Mouse (Mus musculus): ENCODE data around the gene Wdr62. TPM values are rescaled to one million over a fixed set of nuclear protein-coding genes. Genes with fewer than 3 reads are reported as not detected.

The Wdr62 gene
- polyA plus RNA-seq, 1 experiment from 2014 or later = 3.1 TPM

- ATAC-seq (no peak), DNase-seq (no peak)
- Histone ChIP-seq H3K9me3 (ENCODE audit: low read length) (no peaks in the 10 kb centered on the region), H3K36me3 (replicated peaks; ENCODE audit: insufficient read depth, low read length) (no peaks in the 10 kb centered on the region), H3K9ac (replicated peaks) (no peak overlapping the region), H3K4me2 (ENCODE audit: low read depth, low read length) (no peak overlapping the region), H3K4me1 (ENCODE audit: insufficient read depth) (no peaks in the 10 kb centered on the region), H3K4me3 (ENCODE audit: low read depth, low read length) (no peak overlapping the region), H3K27ac (ENCODE audit: low read depth) (no peak overlapping the region), H3K27me3 (ENCODE audit: insufficient read depth, low read length) (peaks cover 4% of the 10 kb centered on the region)
- WGBS (ENCODE audit: insufficient replicate concordance) = 41% methylated on average over 8 of the region's 8 CpGs
- no peak for TF ChIP-seq CTCF (IDR thresholded peaks at IDR 0.05; ENCODE audit: low read depth)
- TF ChIP-seq EP300 (IDR thresholded peaks at IDR 0.05; ENCODE audit: low read depth) = no peak
Observed at GRCm38 (mm10) chr7:30286701-30287410, 6.6 kb upstream of the Wdr62 start.

DNA sequence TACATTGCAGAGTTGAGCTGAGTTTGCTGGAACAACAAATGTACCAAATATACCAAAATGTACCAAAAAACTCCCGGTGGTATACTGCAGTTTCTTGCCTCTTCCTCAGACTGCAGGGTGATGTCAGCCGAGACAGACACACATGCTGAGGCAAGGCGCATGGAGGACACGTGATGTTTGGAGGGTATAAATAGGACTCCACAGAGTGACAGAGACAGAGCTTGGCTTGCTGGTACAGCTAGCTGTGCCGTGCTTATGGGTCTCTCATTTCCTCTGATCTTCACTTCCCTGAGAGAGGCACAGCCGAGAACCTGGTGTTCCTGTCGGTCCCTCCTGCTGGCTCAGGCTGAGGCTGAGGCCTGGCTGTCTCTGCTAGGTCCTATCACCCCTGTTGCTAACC, 2.5 kb upstream of the Wdr62 start:
- Histone ChIP-seq H3K4me2 (ENCODE audit: low read depth, low read length) (no peak overlapping the region), H3K36me3 (replicated peaks; ENCODE audit: insufficient read depth, low read length) (no peaks in the 10 kb centered on the region), H3K27ac (ENCODE audit: low read depth) (no peak overlapping the region), H3K4me3 (ENCODE audit: low read depth, low read length) (no peak overlapping the region), H3K9me3 (ENCODE audit: low read length) (no peaks in the 10 kb centered on the region), H3K4me1 (ENCODE audit: insufficient read depth) (peaks cover 15% of the 10 kb centered on the region), H3K27me3 (ENCODE audit: insufficient read depth, low read length) (no peaks in the 10 kb centered on the region), H3K9ac (replicated peaks) (no peak overlapping the region)
- 75% methylated on average over 7 of the region's 7 CpGs for WGBS (ENCODE audit: insufficient replicate concordance)
- ATAC-seq (no peak), DNase-seq (no peak)
- TF ChIP-seq EP300 (IDR thresholded peaks at IDR 0.05; ENCODE audit: low read depth) (no peak), CTCF (IDR thresholded peaks at IDR 0.05; ENCODE audit: low read depth) (no peak)

DNA sequence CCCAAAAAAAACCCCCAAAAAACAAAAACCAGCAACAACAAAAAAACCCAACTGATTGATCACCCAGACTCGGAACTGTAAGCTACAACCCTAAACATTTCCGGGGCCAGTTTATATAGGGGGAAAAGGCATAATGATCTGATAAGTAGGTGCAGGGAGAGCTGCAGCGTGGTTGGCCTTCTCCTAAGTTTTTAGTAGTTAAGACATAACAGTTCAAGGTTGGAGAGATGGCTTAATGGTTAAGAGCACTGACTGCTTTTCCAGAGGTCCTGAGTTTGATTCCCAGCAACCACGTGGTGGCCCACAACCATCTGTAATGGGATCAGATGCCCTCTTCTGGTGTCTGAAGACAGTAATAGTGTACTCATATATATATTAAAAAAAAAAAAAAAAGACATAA, 1.3 kb upstream of the Wdr62 start:
- TF ChIP-seq EP300 (IDR thresholded peaks at IDR 0.05; ENCODE audit: low read depth) (no peak), CTCF (IDR thresholded peaks at IDR 0.05; ENCODE audit: low read depth) (no peak)
- 72% methylated on average over 4 of the region's 4 CpGs for WGBS (ENCODE audit: insufficient replicate concordance)
- no peak overlapping the region for H3K27ac ChIP-seq (ENCODE audit: low read depth)
- no peak for DNase-seq
- H3K27me3 ChIP-seq (ENCODE audit: insufficient read depth, low read length) = no peaks in the 10 kb centered on the region
- no peak overlapping the region; the same call in 1 of the 2 replicates for H3K9ac ChIP-seq (replicated peaks)
- H3K9me3 ChIP-seq (ENCODE audit: low read length) = no peaks in the 10 kb centered on the region
- no peak for ATAC-seq
- peaks cover 15% of the 10 kb centered on the region for H3K4me1 ChIP-seq (ENCODE audit: insufficient read depth)
- H3K4me2 ChIP-seq (ENCODE audit: low read depth, low read length) = no peak overlapping the region
- no peaks in the 10 kb centered on the region for H3K36me3 ChIP-seq (replicated peaks; ENCODE audit: insufficient read depth, low read length)
- no peak overlapping the region for H3K4me3 ChIP-seq (ENCODE audit: low read depth, low read length)

DNA sequence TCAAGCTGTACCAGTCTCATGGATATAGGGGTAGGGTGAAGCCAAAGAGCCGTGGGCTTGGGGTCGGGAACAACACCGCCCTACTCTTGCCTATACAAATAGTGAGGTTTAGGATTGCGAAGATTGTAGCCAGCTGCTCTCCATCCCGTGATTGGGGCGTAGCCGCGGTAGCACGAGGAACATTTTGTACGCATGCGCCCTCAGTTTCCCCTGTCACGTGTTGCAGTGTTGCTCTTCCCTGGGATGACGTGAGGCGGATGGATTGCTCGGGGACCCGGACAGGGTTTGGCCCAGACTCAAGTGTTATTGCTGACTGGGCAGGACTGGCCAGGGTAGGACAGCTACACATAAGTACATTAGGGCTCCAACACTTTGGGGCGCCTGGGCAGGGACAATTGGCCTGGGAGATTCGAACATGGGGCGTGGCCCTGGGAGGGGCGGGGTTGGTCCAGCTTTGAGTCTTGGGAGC, 485 bp upstream of the Wdr62 start:
- WGBS (ENCODE audit: insufficient replicate concordance) = 1% methylated on average over 20 of the region's 20 CpGs
- H3K9me3 ChIP-seq (ENCODE audit: low read length) = no peaks in the 10 kb centered on the region
- H3K27ac ChIP-seq (ENCODE audit: low read depth) = peak overlapping the region; percentile 96
- H3K4me1 ChIP-seq (ENCODE audit: insufficient read depth) = peaks cover 15% of the 10 kb centered on the region
- ATAC-seq (peak; percentile 74), DNase-seq (peak; percentile 81)
- no peaks in the 10 kb centered on the region for H3K36me3 ChIP-seq (replicated peaks; ENCODE audit: insufficient read depth, low read length)
- H3K4me2 ChIP-seq (ENCODE audit: low read depth, low read length) = peak overlapping the region; percentile 97
- H3K27me3 ChIP-seq (ENCODE audit: insufficient read depth, low read length) = no peaks in the 10 kb centered on the region
- H3K4me3 ChIP-seq (ENCODE audit: low read depth, low read length) = peak overlapping the region; percentile 87
- H3K9ac ChIP-seq (replicated peaks) = peak overlapping the region; percentile 51
- TF ChIP-seq EP300 (IDR thresholded peaks at IDR 0.05; ENCODE audit: low read depth) (peak; percentile 46; the same call in 1 of the 2 replicates), CTCF (IDR thresholded peaks at IDR 0.05; ENCODE audit: low read depth) (no peak)

DNA sequence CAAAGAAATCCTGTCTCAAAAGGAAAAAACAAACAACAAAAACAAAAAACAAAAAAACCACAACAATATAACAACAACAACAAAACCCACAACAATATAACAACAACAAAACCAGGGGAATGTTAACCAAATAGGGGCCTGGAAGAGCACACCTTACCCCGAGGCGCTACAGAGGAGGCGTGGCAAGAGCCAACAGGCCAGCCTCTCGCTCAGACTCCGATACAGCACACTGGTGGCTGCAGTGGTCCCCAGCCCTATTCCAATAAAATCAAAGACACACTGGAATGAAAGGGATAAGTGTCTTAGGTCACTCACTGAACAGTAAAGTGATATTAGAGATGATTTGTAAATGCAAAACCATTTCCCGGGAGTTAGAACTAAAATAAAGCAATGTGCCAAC, 683 bp downstream of the Wdr62 start:
- no peaks in the 10 kb centered on the region for H3K27me3 ChIP-seq (ENCODE audit: insufficient read depth, low read length)
- ATAC-seq (no peak), DNase-seq (no peak)
- H3K9me3 ChIP-seq (ENCODE audit: low read length) = no peaks in the 10 kb centered on the region
- H3K4me1 ChIP-seq (ENCODE audit: insufficient read depth) = peaks cover 15% of the 10 kb centered on the region
- peak overlapping the region; percentile 77 for H3K9ac ChIP-seq (replicated peaks)
- H3K27ac ChIP-seq (ENCODE audit: low read depth) = peak overlapping the region; percentile 96
- 1% methylated on average over 6 of the region's 6 CpGs for WGBS (ENCODE audit: insufficient replicate concordance)
- H3K4me3 ChIP-seq (ENCODE audit: low read depth, low read length) = peak overlapping the region; percentile 87
- H3K36me3 ChIP-seq (replicated peaks; ENCODE audit: insufficient read depth, low read length) = no peaks in the 10 kb centered on the region; the same call in 1 of the 2 replicates
- TF ChIP-seq CTCF (IDR thresholded peaks at IDR 0.05; ENCODE audit: low read depth) (no peak), EP300 (IDR thresholded peaks at IDR 0.05; ENCODE audit: low read depth) (no peak)
- H3K4me2 ChIP-seq (ENCODE audit: low read depth, low read length) = peak overlapping the region; percentile 97

DNA sequence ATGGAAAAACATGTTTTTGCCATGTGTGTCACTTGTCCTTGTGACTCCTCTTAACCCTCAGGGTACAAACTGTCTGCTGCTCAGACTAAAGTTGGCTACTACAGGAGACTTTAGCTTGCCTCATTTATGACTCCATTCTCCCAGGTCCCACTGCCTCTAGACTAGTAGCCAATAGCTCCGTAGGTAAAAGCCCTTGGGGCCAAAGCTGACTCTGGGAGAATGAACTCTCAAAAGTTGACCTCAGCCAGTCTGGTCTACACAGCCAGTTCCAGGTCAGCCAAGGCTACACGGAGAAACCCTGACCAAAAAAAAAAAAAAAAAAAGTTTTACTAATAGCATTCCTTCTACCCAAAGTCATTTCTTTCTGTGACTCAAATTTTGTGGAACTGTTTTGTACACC, 1.3 kb downstream of the Wdr62 start:
- H3K9ac ChIP-seq (replicated peaks) = peak overlapping the region; percentile 77
- ATAC-seq (no peak), DNase-seq (no peak)
- H3K4me2 ChIP-seq (ENCODE audit: low read depth, low read length) = peak overlapping the region; percentile 97
- H3K36me3 ChIP-seq (replicated peaks; ENCODE audit: insufficient read depth, low read length) = no peaks in the 10 kb centered on the region; the same call in 1 of the 2 replicates
- no peaks in the 10 kb centered on the region for H3K9me3 ChIP-seq (ENCODE audit: low read length)
- no peak overlapping the region for H3K27ac ChIP-seq (ENCODE audit: low read depth)
- peak overlapping the region; percentile 87 for H3K4me3 ChIP-seq (ENCODE audit: low read depth, low read length)
- TF ChIP-seq CTCF (IDR thresholded peaks at IDR 0.05; ENCODE audit: low read depth) = no peak
- no peak for TF ChIP-seq EP300 (IDR thresholded peaks at IDR 0.05; ENCODE audit: low read depth)
- no peaks in the 10 kb centered on the region for H3K27me3 ChIP-seq (ENCODE audit: insufficient read depth, low read length)
- peaks cover 15% of the 10 kb centered on the region for H3K4me1 ChIP-seq (ENCODE audit: insufficient read depth)
- WGBS (ENCODE audit: insufficient replicate concordance) = 47% methylated on average over 2 of the region's 2 CpGs
